Mouse (Mus musculus): ENCODE data around the gene Timm8a2. TPM values are rescaled to one million over a fixed set of nuclear protein-coding genes. Genes with fewer than 3 reads are reported as not detected.
A peak's percentile ranks its signal among the peaks of the same experiment; 100 is the strongest.

Timm8a2 gene
- total RNA-seq (2021) = not detected
- long read RNA-seq, experiment 1 = 0 reads
- long read RNA-seq, experiment 2 = 0 reads

GRCm38 (mm10) chr14:122034451-122034850 is at the start of gene Timm8a2:
TSS of gene Timm8a2 (plus strand) at chr14:122034674.
- no peak for DNase-seq

GRCm38 (mm10) chr14:121985477-121985876 is 49.0 kb upstream of the Timm8a2 start:
- DNase-seq = no peak

- no peak for DNase-seq
Observed at GRCm38 (mm10) chr14:121986028-121986427, 48.4 kb upstream of the Timm8a2 start.

GRCm38 (mm10) chr14:121987287-121987686 is 47.2 kb upstream of the Timm8a2 start:
- no peak for DNase-seq

GRCm38 (mm10) chr14:121987691-121988090 is 46.8 kb upstream of the Timm8a2 start:
- DNase-seq = no peak

GRCm38 (mm10) chr14:121989331-121989730 is 45.1 kb upstream of the Timm8a2 start:
- no peak for DNase-seq

- DNase-seq = no peak
Observed at GRCm38 (mm10) chr14:121989869-121990268, 44.6 kb upstream of the Timm8a2 start.

GRCm38 (mm10) chr14:121990897-121991296 is 43.6 kb upstream of the Timm8a2 start:
- DNase-seq = no peak

DNA sequence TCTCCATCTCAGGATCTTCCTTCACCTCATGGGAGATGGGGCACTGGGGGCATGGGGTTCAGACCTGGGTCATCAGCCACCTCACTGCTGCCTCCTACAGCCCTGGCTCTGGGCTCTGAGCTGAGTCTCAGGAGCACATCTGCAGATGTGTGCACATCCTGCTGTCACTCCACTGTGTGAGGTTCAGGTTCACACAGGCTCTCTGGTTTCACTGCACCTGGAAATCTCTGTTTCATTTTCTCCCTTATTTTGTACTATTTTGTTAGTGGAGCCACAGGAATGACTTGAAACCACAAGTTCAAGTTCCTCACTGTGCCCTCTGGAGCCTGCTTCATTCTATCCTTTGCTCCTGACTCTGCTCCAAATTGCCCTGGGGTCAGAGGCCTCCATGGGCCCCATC is 42.6 kb upstream of the Timm8a2 start:
- no peak for DNase-seq

DNA sequence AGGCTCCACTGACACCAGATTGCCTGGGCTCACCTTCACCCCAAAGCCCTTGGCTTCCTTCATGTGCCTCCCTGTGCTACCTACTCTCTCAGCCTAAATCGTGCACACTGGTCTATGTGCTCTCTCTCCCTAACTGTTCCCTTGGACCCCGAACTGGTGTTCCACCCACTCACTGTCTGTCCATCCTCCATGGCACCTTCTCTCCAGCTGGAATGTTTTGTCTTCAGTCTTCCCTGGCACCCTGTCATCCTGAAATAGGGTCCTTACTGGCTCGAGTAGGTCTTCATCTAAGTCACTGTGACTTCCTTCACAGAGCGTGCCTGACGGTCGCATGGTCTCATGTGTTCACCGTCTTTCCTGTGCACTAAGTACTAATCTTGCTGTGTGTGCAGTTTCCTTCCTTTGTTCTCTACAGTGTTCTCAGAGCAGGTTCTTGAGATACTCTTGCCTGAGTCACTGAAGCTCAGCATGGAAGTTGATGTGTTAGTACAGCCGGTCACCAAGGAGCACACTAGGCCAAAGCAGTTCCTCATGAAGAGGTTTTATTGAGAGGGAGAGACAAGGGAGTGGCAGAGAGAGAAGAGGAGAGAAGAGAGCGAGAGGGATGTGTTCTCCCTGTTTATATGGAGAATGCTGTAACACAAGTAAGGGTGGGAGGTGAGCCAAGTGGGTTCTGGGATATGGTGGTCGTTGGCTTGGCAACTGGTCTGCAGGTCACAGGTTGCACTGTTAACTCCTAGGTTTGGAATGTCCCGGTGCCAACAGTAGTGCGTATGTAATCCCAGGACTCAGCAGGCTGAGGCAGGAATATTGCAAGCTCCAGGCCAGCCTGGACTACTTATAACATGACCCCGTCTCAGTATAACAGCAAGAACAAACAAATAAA is 41.8 kb upstream of the Timm8a2 start:
- DNase-seq = no peak

DNA sequence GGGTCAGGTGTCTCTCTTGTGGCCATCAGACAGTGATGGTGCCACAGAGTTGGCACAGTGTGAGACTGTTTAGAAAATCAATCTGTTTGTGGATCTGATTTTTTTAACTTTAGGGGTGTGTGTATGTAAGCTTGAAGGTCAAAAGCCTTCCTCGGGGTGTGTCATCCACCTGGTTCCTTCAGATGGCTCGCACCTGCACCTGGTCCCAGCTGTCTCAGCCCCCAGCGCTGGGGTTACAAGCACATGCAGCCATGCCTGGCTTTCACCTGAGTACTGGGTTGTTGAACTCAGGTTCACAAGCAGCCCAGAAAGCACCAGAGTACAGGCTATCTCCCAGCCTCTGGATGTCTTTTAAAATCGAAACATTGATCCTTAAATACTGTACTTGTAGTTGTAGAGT is 40.9 kb upstream of the Timm8a2 start:
- no peak for DNase-seq

- DNase-seq = no peak
Observed at GRCm38 (mm10) chr14:121994171-121994700, 40.2 kb upstream of the Timm8a2 start.

- no peak for DNase-seq
Observed at GRCm38 (mm10) chr14:121994846-121995556, 39.5 kb upstream of the Timm8a2 start.

GRCm38 (mm10) chr14:121995557-121995870 is 39.0 kb upstream of the Timm8a2 start:
- no peak for DNase-seq

DNA sequence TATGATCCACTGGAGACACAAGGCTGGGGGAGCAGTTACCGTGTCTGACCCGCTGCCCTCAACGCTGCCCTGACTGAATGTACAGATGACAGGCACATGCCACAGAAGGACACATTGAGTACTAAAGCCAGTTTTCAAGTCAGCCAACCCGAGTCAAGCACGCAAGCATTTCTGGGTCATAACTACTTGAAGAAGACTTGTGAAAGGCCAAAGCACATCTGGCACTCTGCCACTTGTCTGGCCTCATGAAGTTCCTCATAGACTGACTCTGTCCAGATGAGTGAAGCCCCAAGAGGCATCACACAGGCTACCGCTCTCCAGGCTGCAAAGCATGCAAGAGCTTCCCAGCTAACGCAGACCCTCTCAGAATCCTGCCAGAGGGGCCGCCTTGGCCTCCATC is 37.7 kb upstream of the Timm8a2 start:
- peak; percentile 55 for DNase-seq

- DNase-seq = no peak
Observed at GRCm38 (mm10) chr14:121999455-121999854, 35.0 kb upstream of the Timm8a2 start.

GRCm38 (mm10) chr14:122000346-122001105 is 33.9 kb upstream of the Timm8a2 start:
- no peak for DNase-seq

GRCm38 (mm10) chr14:122002224-122002623 is 32.2 kb upstream of the Timm8a2 start:
- no peak for DNase-seq

DNA sequence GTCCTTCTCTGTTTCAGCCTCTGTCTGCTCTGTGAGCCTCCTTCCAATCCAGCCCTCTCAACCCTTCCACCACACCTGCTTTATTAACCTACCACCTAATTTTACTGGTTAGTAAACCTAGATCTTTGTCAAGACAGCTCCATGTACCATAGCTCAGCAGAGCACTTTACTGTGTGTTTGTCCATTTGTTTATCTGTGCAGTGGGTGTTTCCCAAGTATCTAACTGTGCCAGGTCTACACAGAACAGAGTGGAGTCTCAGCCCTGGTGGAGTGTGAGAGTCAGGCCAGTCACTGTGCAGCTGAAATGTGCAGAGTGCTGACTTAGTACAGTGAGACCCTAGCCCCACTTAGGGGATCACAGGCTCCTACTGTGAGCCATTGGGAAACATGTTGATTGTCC is 30.7 kb upstream of the Timm8a2 start:
- no peak for DNase-seq

DNA sequence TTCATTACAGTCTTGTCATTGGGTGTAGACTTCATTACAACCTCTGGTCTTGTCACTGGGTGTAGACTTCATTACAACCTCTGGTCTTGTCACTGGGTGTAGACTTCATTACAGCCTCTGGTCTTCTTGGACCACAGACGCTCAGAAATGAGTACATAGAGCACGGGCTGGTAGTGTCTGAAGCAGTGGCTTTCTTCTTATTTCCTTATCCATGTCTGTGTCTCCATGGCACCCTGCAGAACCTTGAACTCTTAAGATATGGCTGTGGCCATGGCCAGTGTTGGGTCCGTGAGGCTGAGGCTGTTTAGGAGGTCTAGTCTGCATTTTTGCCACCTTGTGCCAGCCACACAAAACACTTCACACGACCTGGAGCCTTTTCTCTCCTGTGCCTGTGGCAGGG is 26.2 kb upstream of the Timm8a2 start:
- DNase-seq = no peak

DNA sequence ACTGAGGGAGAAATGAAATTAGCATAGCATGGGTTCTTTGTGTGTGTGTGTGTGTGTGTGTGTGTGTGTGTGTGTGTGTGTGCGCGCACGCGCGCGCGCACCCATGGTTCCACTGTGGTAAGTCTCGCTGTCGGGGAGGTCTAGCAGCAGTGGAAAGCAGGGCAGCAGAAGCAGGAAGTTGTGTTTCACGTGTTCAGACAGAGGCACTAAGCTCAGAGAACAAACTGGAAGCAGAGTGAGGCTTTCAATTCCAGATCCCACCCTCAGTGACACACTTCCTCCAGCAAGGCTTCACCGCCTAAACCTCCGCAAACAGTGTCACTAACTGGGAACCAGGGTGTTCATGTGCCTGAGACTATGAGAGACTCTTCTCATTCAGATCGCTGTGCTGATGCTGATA is 25.0 kb upstream of the Timm8a2 start:
- no peak for DNase-seq

DNA sequence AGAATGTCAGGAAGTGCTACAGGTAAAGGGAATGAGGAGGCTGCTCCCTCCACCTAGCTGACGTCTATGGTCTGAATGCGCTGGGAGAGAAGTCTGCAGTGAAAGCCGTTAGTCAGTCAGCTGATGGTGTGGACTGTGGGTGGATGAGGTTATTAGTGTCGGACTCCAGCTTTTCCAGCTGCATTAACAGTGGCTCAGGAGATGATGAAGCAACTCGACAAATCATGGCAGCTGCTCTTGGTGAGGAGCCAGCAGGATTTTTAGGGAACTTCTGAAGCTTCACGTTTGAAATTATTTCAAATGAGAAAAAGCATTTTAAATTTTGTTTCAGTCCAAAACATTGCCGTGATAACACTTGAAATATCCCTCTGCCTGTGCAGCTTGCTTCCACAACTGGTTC is 24.2 kb upstream of the Timm8a2 start:
- peak; percentile 45 for DNase-seq

DNA sequence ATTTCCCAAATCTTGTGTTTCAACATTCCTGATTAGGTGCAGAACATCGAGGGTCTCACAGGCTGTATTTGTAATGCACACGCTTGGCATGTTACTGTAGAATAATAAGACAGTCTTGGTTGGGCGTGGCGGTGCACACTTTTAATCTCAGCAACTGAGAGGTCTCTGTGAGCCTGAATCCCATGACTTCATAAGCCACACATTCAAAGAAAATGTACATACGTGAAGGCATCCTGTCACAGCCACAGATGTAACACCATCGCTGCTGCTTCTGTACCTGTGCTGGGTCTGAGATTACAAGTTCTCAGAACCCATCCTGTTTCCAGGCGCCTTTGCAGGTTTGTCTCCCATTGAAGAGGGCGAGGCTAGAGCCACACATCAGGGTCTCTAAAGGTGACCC is 22.7 kb upstream of the Timm8a2 start:
- no peak for DNase-seq

Data from gastrocnemius, postnatal 25 days (tissue).